Mouse (Mus musculus) erythroid progenitor cell, adult 5-6 weeks (primary cell): ENCODE measurements around the gene Acaca. TPM values are rescaled to one million over a fixed set of nuclear protein-coding genes. Genes with fewer than 3 reads are reported as not detected.
"Not testable (repeated sequence)": the region's sequence is repeated elsewhere in the genome, so short reads cannot be mapped to it uniquely, and the experiment has no call there.

Source experiments
- ATAC-seq: replicated peaks from 2 replicates; pipeline ENCODE4 v1.8.0; 2016; ENCODE audit warnings: moderate number of reproducible peaks, mild to moderate bottlenecking, moderate TSS enrichment, inconsistent platforms; ENCODE audit not compliant: poor library complexity, low FRiP score, severe bottlenecking
- total RNA-seq, 2 experiments: library from RNA; stranded (forward) in 1 of 2; stranded (reverse) in 1 of 2; fragments of 150-400 nt in 1 of 2; fragments of 186-747, 209-891 nt in 1 of 2; gene quantifications; 2 replicates each; pipeline versions ENCODE4 v1.2.3 to v1.2.4; 2015 to 2017; ENCODE audit warnings: low replicate concordance in 2 of 2

Gene Acaca
- total RNA-seq, 2 experiments from 2014 or later: 2.7 to 5.9 TPM

- no peak for ATAC-seq
Observed at GRCm38 (mm10) chr11:84306158-84306742, 176.8 kb downstream of the Acaca start.

DNA sequence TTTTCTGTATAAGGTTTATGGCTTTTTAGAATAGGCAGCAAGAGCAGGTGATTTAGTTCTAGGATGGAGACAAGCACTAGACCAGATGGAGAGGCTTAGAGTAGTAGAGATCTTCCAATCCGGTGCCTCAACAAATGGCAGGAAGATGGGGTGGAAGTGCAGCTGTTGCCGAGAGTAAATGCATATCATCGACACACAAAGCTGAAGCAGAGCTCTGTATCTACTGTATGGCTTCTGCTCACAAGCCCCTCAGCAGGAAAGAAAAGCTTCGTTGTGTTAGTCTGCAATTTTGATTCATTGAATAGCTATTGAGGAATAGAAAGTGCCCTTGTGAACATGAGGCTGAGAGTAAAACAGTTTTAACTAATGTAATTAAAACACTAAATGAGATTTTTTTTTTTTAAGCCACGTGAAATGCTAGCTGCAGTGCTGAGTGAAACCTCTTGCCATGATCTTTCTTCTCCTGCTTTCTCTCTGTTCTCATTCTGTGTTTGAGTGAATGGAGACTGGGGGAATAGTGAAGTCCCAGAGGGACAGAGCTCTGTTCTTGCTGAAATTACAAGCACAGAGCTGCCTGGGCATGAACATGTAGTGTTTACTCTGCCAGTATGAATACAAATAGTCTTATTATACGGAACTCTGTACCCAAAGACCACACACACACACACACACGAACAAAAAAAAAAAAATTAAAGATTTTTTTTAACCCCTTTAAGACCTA is 194.7 kb downstream of the Acaca start:
- ATAC-seq: no peak

DNA sequence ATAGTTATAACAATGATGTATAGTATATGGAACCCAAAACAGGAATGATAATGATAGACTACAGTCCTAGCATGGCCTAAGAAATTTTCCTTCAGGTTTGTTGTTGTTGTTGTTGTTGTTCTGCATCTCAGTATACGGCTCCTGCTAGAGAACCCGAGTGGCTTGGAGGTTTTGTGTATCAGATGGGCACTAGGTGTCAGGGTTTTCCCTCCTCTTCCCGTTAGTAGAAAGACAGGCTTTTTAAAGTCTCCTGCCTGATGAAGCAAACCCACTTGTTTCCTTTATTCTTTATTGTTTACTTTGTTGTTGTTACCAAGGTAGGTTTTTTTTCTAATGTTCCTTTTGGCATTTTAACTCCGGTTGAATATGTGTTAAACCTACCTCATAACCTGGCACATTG is 197.6 kb downstream of the Acaca start:
- ATAC-seq: no peak

GRCm38 (mm10) chr11:84332384-84332783 is 202.9 kb downstream of the Acaca start:
- no peak for ATAC-seq

DNA sequence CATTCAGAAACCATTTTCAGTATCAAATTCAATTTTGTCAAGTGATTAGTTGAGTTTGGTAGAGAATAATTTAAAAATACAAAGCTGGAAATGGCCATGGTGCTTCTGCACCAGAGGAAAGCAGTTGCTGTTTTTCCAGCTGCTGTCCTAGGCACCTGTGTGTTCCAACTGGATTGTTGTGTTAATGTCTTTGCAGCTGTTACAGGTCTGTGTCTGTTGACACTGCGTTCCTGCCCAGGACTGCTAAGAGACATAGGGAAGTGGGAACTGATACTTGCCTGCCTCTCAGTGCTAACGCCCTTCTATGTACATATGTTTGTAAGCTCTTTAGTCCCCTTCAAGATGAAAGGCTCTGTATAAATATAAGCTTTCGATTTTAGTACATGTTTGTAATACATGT is 203.4 kb downstream of the Acaca start:
- ATAC-seq: no peak

DNA sequence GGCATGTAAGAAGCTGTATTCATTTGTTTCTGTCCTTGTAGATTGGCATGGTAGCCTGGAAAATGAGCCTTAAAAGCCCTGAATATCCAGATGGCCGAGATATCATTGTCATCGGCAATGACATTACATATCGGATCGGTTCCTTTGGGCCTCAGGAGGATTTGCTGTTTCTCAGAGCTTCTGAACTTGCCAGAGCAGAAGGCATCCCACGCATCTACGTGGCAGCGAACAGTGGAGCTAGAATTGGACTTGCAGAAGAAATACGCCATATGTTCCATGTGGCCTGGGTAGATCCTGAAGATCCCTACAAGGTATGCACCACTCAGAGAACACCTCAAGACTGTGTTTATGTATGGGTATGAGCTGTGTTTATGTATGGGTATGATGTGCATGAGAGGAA is 208.8 kb downstream of the Acaca start:
- not testable (repeated sequence) for ATAC-seq

- ATAC-seq: no peak
Observed at GRCm38 (mm10) chr11:84340630-84341029, 211.2 kb downstream of the Acaca start.

GRCm38 (mm10) chr11:84344522-84345236 is 215.2 kb downstream of the Acaca start:
- ATAC-seq: no peak

DNA sequence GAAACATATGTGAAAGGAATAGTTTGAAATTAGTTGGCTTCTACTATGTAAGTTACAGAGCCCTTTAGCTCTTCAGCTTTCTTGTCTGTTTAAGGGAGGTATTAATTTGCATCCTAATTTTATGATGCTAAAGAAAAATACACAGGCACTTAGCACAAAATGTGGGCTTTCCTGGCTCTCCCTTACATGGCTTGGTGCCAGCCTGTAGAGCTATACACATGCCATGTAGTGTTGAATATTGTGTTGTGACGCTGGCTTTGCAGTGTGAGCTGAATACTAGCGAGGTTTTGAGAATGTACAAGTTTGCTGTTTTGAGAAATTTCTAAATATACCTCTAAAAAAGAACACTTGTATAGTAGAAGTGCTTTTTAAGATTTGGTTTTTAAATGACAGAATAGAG is 218.3 kb downstream of the Acaca start:
- ATAC-seq: no peak

- ATAC-seq: no peak
Observed at GRCm38 (mm10) chr11:84348843-84349825, 219.7 kb downstream of the Acaca start.

DNA sequence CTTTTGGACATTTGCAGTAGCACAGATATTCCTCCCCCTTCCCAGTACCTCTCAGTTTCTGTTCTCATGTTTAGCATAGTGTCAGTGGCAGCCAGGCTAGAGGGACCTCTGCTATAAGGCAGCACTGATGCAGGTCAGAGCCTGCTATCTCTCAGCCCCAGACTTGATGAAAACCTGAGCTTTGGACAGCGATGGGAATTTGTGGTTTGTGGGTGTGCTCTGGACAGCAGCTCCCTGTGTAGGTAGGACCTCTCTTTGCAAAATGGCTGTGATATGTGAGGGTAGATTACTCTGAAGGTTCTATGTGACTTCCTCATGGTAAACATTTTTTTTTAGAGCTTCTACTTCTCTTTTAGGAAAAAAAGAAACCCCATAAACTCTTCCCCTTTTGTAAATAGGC is 221.7 kb downstream of the Acaca start:
- ATAC-seq: no peak

- ATAC-seq: no peak
Observed at GRCm38 (mm10) chr11:84353058-84353726, 223.7 kb downstream of the Acaca start.

DNA sequence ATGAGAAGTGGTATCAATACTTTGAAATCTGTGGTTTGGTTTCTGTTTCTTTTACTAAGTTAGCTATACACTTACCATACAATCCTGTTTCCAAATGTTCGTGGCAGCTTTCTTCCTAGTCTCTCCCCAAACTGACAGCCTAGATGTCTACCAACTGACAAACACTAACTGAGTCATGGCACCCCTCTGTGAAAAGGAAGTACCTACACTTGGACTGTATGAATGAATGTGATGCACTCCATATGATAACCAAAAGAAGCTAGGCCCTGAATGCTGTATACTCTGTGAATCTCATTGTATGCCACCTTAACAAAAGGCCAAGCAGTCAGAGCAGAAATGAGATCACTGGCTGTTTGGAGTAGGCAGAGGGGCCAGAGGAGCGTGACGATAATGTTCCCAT is 227.8 kb downstream of the Acaca start:
- no peak for ATAC-seq

- ATAC-seq: no peak
Observed at GRCm38 (mm10) chr11:84357771-84358170, 228.3 kb downstream of the Acaca start.

DNA sequence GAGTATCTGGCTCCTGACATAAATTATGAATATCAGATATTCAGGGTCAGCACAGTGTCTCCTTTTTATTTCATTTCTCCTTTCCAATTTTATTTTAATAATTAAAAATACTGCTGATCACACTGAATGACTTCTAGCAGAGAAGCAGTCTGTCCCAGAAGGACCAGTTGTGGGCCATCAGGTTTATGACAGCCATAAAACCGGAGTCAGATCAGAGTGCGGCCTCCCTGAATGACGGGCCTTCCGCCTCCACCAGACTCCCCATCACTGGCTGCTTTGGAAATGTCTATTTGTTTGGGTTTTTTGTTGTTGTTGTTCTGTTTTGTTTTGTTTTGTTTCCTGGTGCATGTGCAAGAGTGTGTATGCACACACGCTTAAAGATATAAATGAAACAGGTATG is 232.1 kb downstream of the Acaca start:
- no peak for ATAC-seq

DNA sequence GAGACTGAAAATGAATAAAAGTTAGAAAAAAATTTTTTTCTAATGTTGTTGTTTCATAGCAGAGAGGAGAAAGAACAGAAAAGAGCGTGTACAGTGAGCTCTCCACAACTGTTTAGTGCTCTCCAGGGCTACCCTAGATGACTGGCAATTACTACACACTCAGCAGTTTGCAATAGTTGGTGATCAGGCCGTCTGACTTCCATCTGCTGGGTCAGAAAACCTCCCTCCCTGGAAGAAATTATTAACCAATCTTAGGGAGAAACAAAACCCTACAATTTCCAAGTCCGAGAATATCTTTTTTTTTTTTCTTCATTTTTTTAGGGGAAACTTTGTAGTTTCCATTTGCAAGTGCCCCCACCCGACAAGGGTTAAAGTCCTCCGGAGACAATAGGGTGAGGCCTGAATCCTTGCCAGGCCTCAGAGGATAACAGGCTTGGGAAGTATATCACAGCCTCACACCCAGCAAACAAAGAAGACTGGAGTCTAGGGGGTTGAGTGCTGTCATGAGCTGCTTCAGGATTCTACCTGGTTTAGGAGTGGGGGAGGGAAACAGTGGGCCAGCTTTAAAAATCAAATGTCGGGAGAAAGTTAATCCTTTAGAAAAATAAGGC is 233.3 kb downstream of the Acaca start:
- no peak for ATAC-seq

- no peak for ATAC-seq
Observed at GRCm38 (mm10) chr11:84365313-84365712, 235.8 kb downstream of the Acaca start.

DNA sequence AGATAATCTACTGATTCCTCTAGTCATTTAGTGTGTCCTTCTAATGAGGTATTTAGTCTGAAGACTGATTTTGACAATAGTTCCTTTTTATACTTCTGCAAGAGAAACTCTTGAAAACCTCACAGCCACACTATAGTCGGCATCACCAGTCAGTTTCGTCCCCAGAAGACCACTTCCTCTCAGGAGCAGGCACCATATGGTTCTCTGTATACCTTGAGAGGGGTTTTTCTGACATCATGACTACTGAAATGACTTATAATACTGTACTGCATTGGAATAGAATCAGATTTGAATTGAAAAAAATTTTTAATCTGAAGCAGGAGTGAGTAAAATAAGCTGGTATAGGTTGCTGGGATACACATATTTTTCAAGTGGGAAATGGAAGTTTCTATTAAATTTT is 239.4 kb downstream of the Acaca start:
- ATAC-seq: no peak

- ATAC-seq: no peak
Observed at GRCm38 (mm10) chr11:84373122-84373521, 243.7 kb downstream of the Acaca start.
